Mouse (Mus musculus): ENCODE measurements at regions not wholly inside any gene's neighbourhood (a gene's known extent, or its start where the extent isn't known, plus 50 kb on each side); places are given as distances from the start of the nearest gene placed in this dataset.

GRCm38 (mm10) chr3:133711518-133711917, 166.6 kb upstream of the Tet2 start:
- Histone ChIP-seq H3K9ac (ENCODE audit: low read depth, low read length) (no peak overlapping the region), H3K4me3 (ENCODE audit: low read depth, low read length) (no peak overlapping the region), H3K36me3 (ENCODE audit: control insufficient read depth, insufficient read depth, low read length) (no peaks in the 10 kb centered on the region), H3K27ac (replicated peaks; ENCODE audit: low read depth, low read length) (no peak overlapping the region), H3K9me3 (ENCODE audit: control insufficient read depth, low read length) (no peaks in the 10 kb centered on the region), H3K27me3 (replicated peaks; ENCODE audit: control insufficient read depth, insufficient read depth, low read length) (no peaks in the 10 kb centered on the region), H3K4me2 (ENCODE audit: low read depth, low read length) (no peak overlapping the region), H3K4me1 (ENCODE audit: control insufficient read depth, insufficient read depth, low read length) (no peaks in the 10 kb centered on the region)
- no peak for ATAC-seq (ENCODE audit: low read depth)
- WGBS = 75% methylated on average over 1 of the region's 1 CpGs
- no peak for DNase-seq (ENCODE audit: low spot score)

- DNase-seq (ENCODE audit: low spot score) (no peak), ATAC-seq (ENCODE audit: low read depth) (no peak)
- Histone ChIP-seq H3K27ac (replicated peaks; ENCODE audit: low read depth, low read length) (no peak overlapping the region), H3K4me3 (ENCODE audit: low read depth, low read length) (no peak overlapping the region), H3K4me2 (ENCODE audit: low read depth, low read length) (no peak overlapping the region), H3K36me3 (ENCODE audit: control insufficient read depth, insufficient read depth, low read length) (no peaks in the 10 kb centered on the region), H3K9ac (ENCODE audit: low read depth, low read length) (no peak overlapping the region), H3K27me3 (replicated peaks; ENCODE audit: control insufficient read depth, insufficient read depth, low read length) (no peaks in the 10 kb centered on the region), H3K9me3 (ENCODE audit: control insufficient read depth, low read length) (no peaks in the 10 kb centered on the region), H3K4me1 (ENCODE audit: control insufficient read depth, insufficient read depth, low read length) (no peaks in the 10 kb centered on the region)
- WGBS = 76% methylated on average over 3 of the region's 3 CpGs
Observed at GRCm38 (mm10) chr3:133722550-133723290, 177.8 kb upstream of the Tet2 start.

GRCm38 (mm10) chr3:133726831-133727230, 181.9 kb upstream of the Tet2 start:
- Histone ChIP-seq H3K4me1 (ENCODE audit: control insufficient read depth, insufficient read depth, low read length) (no peaks in the 10 kb centered on the region), H3K9ac (ENCODE audit: low read depth, low read length) (no peak overlapping the region), H3K4me2 (ENCODE audit: low read depth, low read length) (no peak overlapping the region), H3K36me3 (ENCODE audit: control insufficient read depth, insufficient read depth, low read length) (no peaks in the 10 kb centered on the region), H3K27me3 (replicated peaks; ENCODE audit: control insufficient read depth, insufficient read depth, low read length) (no peaks in the 10 kb centered on the region), H3K4me3 (ENCODE audit: low read depth, low read length) (no peak overlapping the region), H3K9me3 (ENCODE audit: control insufficient read depth, low read length) (no peaks in the 10 kb centered on the region), H3K27ac (replicated peaks; ENCODE audit: low read depth, low read length) (no peak overlapping the region)
- 86% methylated on average over 6 of the region's 6 CpGs for WGBS
- ATAC-seq (ENCODE audit: low read depth) (no peak), DNase-seq (ENCODE audit: low spot score) (no peak)

- ATAC-seq (ENCODE audit: low read depth) (no peak), DNase-seq (ENCODE audit: low spot score) (no peak)
- no peaks in the 10 kb centered on the region for H3K36me3 ChIP-seq (ENCODE audit: control insufficient read depth, insufficient read depth, low read length)
- H3K9me3 ChIP-seq (ENCODE audit: control insufficient read depth, low read length) = no peaks in the 10 kb centered on the region
- H3K9ac ChIP-seq (ENCODE audit: low read depth, low read length) = no peak overlapping the region
- WGBS = 62% methylated on average over 1 of the region's 1 CpGs
- H3K4me2 ChIP-seq (ENCODE audit: low read depth, low read length) = no peak overlapping the region
- H3K4me3 ChIP-seq (ENCODE audit: low read depth, low read length) = no peak overlapping the region
- no peak overlapping the region for H3K27ac ChIP-seq (replicated peaks; ENCODE audit: low read depth, low read length)
- no peaks in the 10 kb centered on the region for H3K4me1 ChIP-seq (ENCODE audit: control insufficient read depth, insufficient read depth, low read length)
- no peaks in the 10 kb centered on the region for H3K27me3 ChIP-seq (replicated peaks; ENCODE audit: control insufficient read depth, insufficient read depth, low read length)
Observed at GRCm38 (mm10) chr3:133735603-133736002, 190.7 kb upstream of the Tet2 start.

GRCm38 (mm10) chr3:133738936-133739335, 194.0 kb upstream of the Tet2 start:
- Histone ChIP-seq H3K27me3 (replicated peaks; ENCODE audit: control insufficient read depth, insufficient read depth, low read length) (no peaks in the 10 kb centered on the region), H3K36me3 (ENCODE audit: control insufficient read depth, insufficient read depth, low read length) (no peaks in the 10 kb centered on the region), H3K9ac (ENCODE audit: low read depth, low read length) (no peak overlapping the region), H3K4me2 (ENCODE audit: low read depth, low read length) (no peak overlapping the region), H3K9me3 (ENCODE audit: control insufficient read depth, low read length) (no peaks in the 10 kb centered on the region), H3K4me3 (ENCODE audit: low read depth, low read length) (no peak overlapping the region), H3K27ac (replicated peaks; ENCODE audit: low read depth, low read length) (no peak overlapping the region), H3K4me1 (ENCODE audit: control insufficient read depth, insufficient read depth, low read length) (no peaks in the 10 kb centered on the region)
- ATAC-seq (ENCODE audit: low read depth) (no peak), DNase-seq (ENCODE audit: low spot score) (no peak)
- WGBS = 77% methylated on average over 2 of the region's 2 CpGs

GRCm38 (mm10) chr3:133744552-133745118, 199.7 kb upstream of the Tet2 start:
- WGBS = 60% methylated on average over 4 of the region's 4 CpGs
- no peak overlapping the region for H3K9ac ChIP-seq (ENCODE audit: low read depth, low read length)
- no peak overlapping the region for H3K27ac ChIP-seq (replicated peaks; ENCODE audit: low read depth, low read length)
- H3K4me3 ChIP-seq (ENCODE audit: low read depth, low read length) = no peak overlapping the region
- no peak overlapping the region for H3K4me2 ChIP-seq (ENCODE audit: low read depth, low read length)
- H3K27me3 ChIP-seq (replicated peaks; ENCODE audit: control insufficient read depth, insufficient read depth, low read length) = no peaks in the 10 kb centered on the region
- H3K36me3 ChIP-seq (ENCODE audit: control insufficient read depth, insufficient read depth, low read length) = no peaks in the 10 kb centered on the region
- no peaks in the 10 kb centered on the region for H3K9me3 ChIP-seq (ENCODE audit: control insufficient read depth, low read length)
- ATAC-seq (ENCODE audit: low read depth) = no peak
- no peak for DNase-seq (ENCODE audit: low spot score)
- no peaks in the 10 kb centered on the region for H3K4me1 ChIP-seq (ENCODE audit: control insufficient read depth, insufficient read depth, low read length)

GRCm38 (mm10) chr3:133748756-133749737, 204.1 kb upstream of the Tet2 start:
- Histone ChIP-seq H3K36me3 (ENCODE audit: control insufficient read depth, insufficient read depth, low read length) (no peaks in the 10 kb centered on the region), H3K27me3 (replicated peaks; ENCODE audit: control insufficient read depth, insufficient read depth, low read length) (no peaks in the 10 kb centered on the region), H3K9ac (ENCODE audit: low read depth, low read length) (no peak overlapping the region), H3K9me3 (ENCODE audit: control insufficient read depth, low read length) (no peaks in the 10 kb centered on the region), H3K4me1 (ENCODE audit: control insufficient read depth, insufficient read depth, low read length) (peaks cover 4% of the 10 kb centered on the region), H3K4me3 (ENCODE audit: low read depth, low read length) (no peak overlapping the region), H3K4me2 (ENCODE audit: low read depth, low read length) (no peak overlapping the region), H3K27ac (replicated peaks; ENCODE audit: low read depth, low read length) (no peak overlapping the region)
- ATAC-seq (ENCODE audit: low read depth) (no peak), DNase-seq (ENCODE audit: low spot score) (no peak)
- WGBS = 89% methylated on average over 10 of the region's 10 CpGs

GRCm38 (mm10) chr3:133750061-133750460, 205.1 kb upstream of the Tet2 start:
- Histone ChIP-seq H3K4me3 (ENCODE audit: low read depth, low read length) (no peak overlapping the region), H3K36me3 (ENCODE audit: control insufficient read depth, insufficient read depth, low read length) (no peaks in the 10 kb centered on the region), H3K27ac (replicated peaks; ENCODE audit: low read depth, low read length) (no peak overlapping the region), H3K27me3 (replicated peaks; ENCODE audit: control insufficient read depth, insufficient read depth, low read length) (no peaks in the 10 kb centered on the region), H3K4me1 (ENCODE audit: control insufficient read depth, insufficient read depth, low read length) (peaks cover 13% of the 10 kb centered on the region), H3K9ac (ENCODE audit: low read depth, low read length) (no peak overlapping the region), H3K9me3 (ENCODE audit: control insufficient read depth, low read length) (no peaks in the 10 kb centered on the region), H3K4me2 (ENCODE audit: low read depth, low read length) (no peak overlapping the region)
- 76% methylated on average over 8 of the region's 8 CpGs for WGBS
- ATAC-seq (ENCODE audit: low read depth) = no peak
- no peak for DNase-seq (ENCODE audit: low spot score)
